In genomic region chr1:105680587-105680986, GRCm38 (mm10) we compare ENCODE assay signal across 9 mouse cellular contexts. TPM values are rescaled to one million over a fixed set of nuclear protein-coding genes. Genes with fewer than 3 reads are reported as not detected.
DNase-seq lines count a peak whose midpoint lies in the region; ATAC-seq and TF ChIP-seq lines count a peak whose summit lies in the region.
"Had no signal": no experiment of that assay in that cellular context is flagged by ENCODE, and none has a peak within 500 bp of the region (broad histone marks: within the 10 kb centered on the region; RNA-seq: fewer than 3 reads in every experiment).

No protein-coding gene starts in this region.

- peaks cover 10% of the 10 kb centered on the region for H3K79me2 ChIP-seq in CH12.LX (replicated peaks; ENCODE audit: control insufficient read depth, extremely low read depth, insufficient read depth, poor library complexity, severe bottlenecking)
- H3K79me2 ChIP-seq in liver, adult 2 months (ENCODE audit: control insufficient read depth, insufficient read depth, low read length), result peaks cover 9% of the 10 kb centered on the region; the same call in 1 of the 2 replicates

- DNase-seq in heart, postnatal 0 days (ENCODE audit: low spot score), result peak; percentile 17
- DNase-seq in heart, postnatal 25 days (ENCODE audit: low spot score), result no peak
- peak; percentile 44 for DNase-seq in CH12.LX (ENCODE audit: extremely low read depth)
- DNase-seq in brain, adult 2 months (ENCODE audit: low read depth, low spot score), result peak; percentile 32
- peak; percentile 47 for DNase-seq in liver, adult 2 months (ENCODE audit: extremely low read depth, low read depth, low spot score)
- DNase-seq in thymus, postnatal 14 days, result peak; percentile 29
- DNase-seq in layer of hippocampus, postnatal 36 days, result no peak
- DNase-seq: liver, embryonic 13.5 days had no signal

- H3K36me3 ChIP-seq in heart, postnatal 0 days (replicated peaks; ENCODE audit: control insufficient read depth, insufficient read depth, low read length), result 0 out of 2 replicates have a peak, but pooled peaks cover 4% of the 10 kb centered on the region
- H3K36me3 ChIP-seq in CH12.LX (replicated peaks in 1 of 2; ENCODE audit: control insufficient read depth in 1 of 2, insufficient read depth in 1 of 2, low read length in 1 of 2), result peaks cover 9 to 37% of the 10 kb centered on the region in 2 experiments
- H3K36me3 ChIP-seq in liver, adult 2 months (ENCODE audit: control insufficient read depth, insufficient read depth, low read length), result peaks cover 5% of the 10 kb centered on the region
- H3K36me3 ChIP-seq in midbrain, embryonic 13.5 days, result no peaks in the 10 kb centered on the region

- TF ChIP-seq CTCF in heart, postnatal 0 days (IDR thresholded peaks at IDR 0.05; ENCODE audit: low read depth), result peak; percentile 50
- TF ChIP-seq CTCF in CH12.LX (conservative IDR thresholded peaks at IDR 0.05 in 1 of 2, IDR thresholded peaks at IDR 0.05 in 1 of 2; ENCODE audit: low read depth in 2 of 2, low read length in 2 of 2), result peak; percentile 43 to 74; a peak in 3 of 4 replicates
- TF ChIP-seq CTCF in liver, adult 2 months (IDR thresholded peaks at IDR 0.05; ENCODE audit: low read depth, low read length), result peak; percentile 68; the same call in 1 of the 2 replicates

- no peak overlapping the region for H3K4me3 ChIP-seq in heart, postnatal 0 days (ENCODE audit: low read depth, low read length)
- H3K4me3 ChIP-seq in CH12.LX (replicated peaks in 1 of 3; ENCODE audit: low read depth in 2 of 3, low read length in 2 of 3, poor library complexity in 1 of 3), result no peak overlapping the region
- no peak overlapping the region for H3K4me3 ChIP-seq in liver, adult 2 months (ENCODE audit: insufficient read depth, low read depth, low read length)
- H3K4me3 ChIP-seq in midbrain, embryonic 13.5 days (replicated peaks), result no peak overlapping the region
- H3K4me3 ChIP-seq: liver, embryonic 13.5 days had no signal

- no peaks in the 10 kb centered on the region for H3K27me3 ChIP-seq in heart, postnatal 0 days (ENCODE audit: control insufficient read depth, insufficient read depth, low read length)
- no peaks in the 10 kb centered on the region for H3K27me3 ChIP-seq in CH12.LX (replicated peaks)
- H3K27me3 ChIP-seq in liver, adult 2 months (ENCODE audit: control insufficient read depth, insufficient read depth, low read length), result no peaks in the 10 kb centered on the region
- H3K27me3 ChIP-seq in midbrain, embryonic 13.5 days, result no peaks in the 10 kb centered on the region
- H3K27me3 ChIP-seq: liver, embryonic 13.5 days had no signal

- intact Hi-C loops in heart, postnatal 25 days (cut with DNase I), result loop anchor here (1.0 kb wide), 1 partner anchor 20 kb away; no protein-coding TSS in a partner anchor

- dilution Hi-C loops in CH12.LX (cut with MboI; ENCODE audit: extremely low pct_ligation_motif_present, extremely low pct_unique_long_range_greater_than_20kb, low sequenced_read_pairs), result no loop called here

- WGBS in heart, postnatal 0 days, result 74% methylated on average over 1 of the region's 1 CpGs
- WGBS in liver, adult 2 months, result 80% methylated on average over 1 of the region's 1 CpGs
- WGBS in midbrain, embryonic 13.5 days, result 94% methylated on average over 1 of the region's 1 CpGs

- H3K4me1 ChIP-seq in heart, postnatal 0 days (ENCODE audit: control insufficient read depth, insufficient read depth), result no peaks in the 10 kb centered on the region
- H3K4me1 ChIP-seq in CH12.LX (ENCODE audit: control insufficient read depth in 1 of 2, insufficient read depth in 2 of 2), result peaks cover 0 to 12% of the 10 kb centered on the region in 2 experiments; a peak in 2 of 4 replicates
- no peaks in the 10 kb centered on the region; the same call in 1 of the 2 replicates for H3K4me1 ChIP-seq in liver, adult 2 months (ENCODE audit: control insufficient read depth, insufficient read depth, low read length)
- H3K4me1 ChIP-seq in midbrain, embryonic 13.5 days (replicated peaks), result no peaks in the 10 kb centered on the region
- H3K4me1 ChIP-seq: liver, embryonic 13.5 days had no signal

- ATAC-seq in heart, postnatal 0 days (ENCODE audit: insufficient read depth, low read depth), result no peak; the same call in 1 of the 2 replicates
- ATAC-seq in midbrain, embryonic 13.5 days, result no peak

- no peak overlapping the region for H3K9ac ChIP-seq in heart, postnatal 0 days (replicated peaks; ENCODE audit: low read depth, low read length)
- H3K9ac ChIP-seq in CH12.LX (ENCODE audit: insufficient read depth, low read depth), result no peak overlapping the region
- H3K9ac ChIP-seq in liver, adult 2 months (ENCODE audit: low read depth, low read length), result no peak overlapping the region
- no peak overlapping the region for H3K9ac ChIP-seq in midbrain, embryonic 13.5 days (replicated peaks)
- H3K9ac ChIP-seq: liver, embryonic 13.5 days had no signal

- TF ChIP-seq EP300 in heart, postnatal 0 days (IDR thresholded peaks at IDR 0.05; ENCODE audit: low read depth), result no peak
- TF ChIP-seq EP300 in CH12.LX (IDR thresholded peaks at IDR 0.05; ENCODE audit: low read length), result no peak

- no peak overlapping the region for H3K4me2 ChIP-seq in heart, postnatal 0 days (ENCODE audit: low read depth, low read length)
- H3K4me2 ChIP-seq in CH12.LX (ENCODE audit: insufficient read depth, low read depth, poor library complexity, severe bottlenecking), result no peak overlapping the region
- no peak overlapping the region for H3K4me2 ChIP-seq in midbrain, embryonic 13.5 days (replicated peaks)
- H3K4me2 ChIP-seq: liver, embryonic 13.5 days had no signal

- H3K27ac ChIP-seq in heart, postnatal 0 days (ENCODE audit: low read depth), result no peak overlapping the region
- H3K27ac ChIP-seq in CH12.LX (ENCODE audit: insufficient read depth, low read depth), result no peak overlapping the region
- no peak overlapping the region for H3K27ac ChIP-seq in liver, adult 2 months (replicated peaks; ENCODE audit: insufficient read depth, low read depth, low read length)
- no peak overlapping the region for H3K27ac ChIP-seq in midbrain, embryonic 13.5 days
- H3K27ac ChIP-seq: liver, embryonic 13.5 days had no signal

- no peaks in the 10 kb centered on the region for H3K9me3 ChIP-seq in heart, postnatal 0 days (replicated peaks; ENCODE audit: control insufficient read depth, low read length)
- H3K9me3 ChIP-seq in CH12.LX (replicated peaks; ENCODE audit: low read length), result no peaks in the 10 kb centered on the region
- H3K9me3 ChIP-seq in midbrain, embryonic 13.5 days, result no peaks in the 10 kb centered on the region
- H3K9me3 ChIP-seq: liver, embryonic 13.5 days had no signal

- peak; percentile 75 for TF ChIP-seq RAD21 in CH12.LX (IDR thresholded peaks at IDR 0.05; ENCODE audit: low read depth, low read length)

- in situ Hi-C loops in CH12.LX (cut with MboI; ENCODE audit: low pct_ligation_motif_present, low pct_unique_long_range_greater_than_20kb, low sequenced_read_pairs), result no loop called here

- TF ChIP-seq POLR2A in CH12.LX (IDR thresholded peaks at IDR 0.05; ENCODE audit: low read depth, low read length), result no peak
- TF ChIP-seq POLR2A in liver, adult 2 months (IDR thresholded peaks at IDR 0.05; ENCODE audit: extremely low read depth, insufficient read depth, low read length), result no peak

TF ChIP-seq in CH12.LX, 34 proteins besides CTCF, POLR2A, EP300 and RAD21:
- TF ChIP-seq ELF1 (IDR thresholded peaks at IDR 0.05; ENCODE audit: low read depth, low read length), result no peak
- TF ChIP-seq SMC3 (IDR thresholded peaks at IDR 0.05; ENCODE audit: low read depth, low read length), result peak; percentile 57

RNA-seq across cellular contexts. Expression of gene Relch, which starts 16.9 kb away (rescaled TPM):
- total RNA-seq in heart, postnatal 0 days (2014; rRNA removed; ENCODE audit: low replicate concordance), result 23.9 and 25.4 TPM in 2 replicates
- polyA plus RNA-seq in heart, postnatal 0 days (2015; fragmentation: Nextera tagmentation; extraction: Ambion mirVana), result 11.0 and 12.2 TPM in 2 replicates
- 10 to 100 TPM; 19.2 to 23.1 TPM for total RNA-seq in heart, postnatal 25 days (2021)
- total RNA-seq in CH12.LX (2012; rRNA removed) (23.1 and 25.3 TPM in 2 replicates), CH12.LX (2014; rRNA removed) (25.9 and 28.5 TPM in 2 replicates)
- 23.5 and 24.3 TPM in 2 replicates for polyA plus RNA-seq in CH12.LX (2012; ENCODE audit: insufficient read length, low read depth)
- 19.4 and 23.5 TPM in 2 replicates for total RNA-seq in liver, adult 2 months (2014; rRNA removed)
- polyA plus RNA-seq in liver, adult 2 months (2012; rRNA removed), result 15.1 and 15.5 TPM in 2 replicates
- total RNA-seq in layer of hippocampus, postnatal 36 days (2021), result 100 to 1,000 TPM; 102 to 115 TPM
- polyA plus RNA-seq in midbrain, embryonic 13.5 days (2015; fragmentation: Nextera tagmentation; extraction: Ambion mirVana), result 40.8 and 42.8 TPM in 2 replicates

RNA-seq across cellular contexts. Expression of gene Pign, which starts 17.1 kb away (rescaled TPM):
- 14.7 and 66.4 TPM in 2 replicates for total RNA-seq in heart, postnatal 0 days (2014; rRNA removed; ENCODE audit: low replicate concordance)
- 5.1 and 5.7 TPM in 2 replicates for polyA plus RNA-seq in heart, postnatal 0 days (2015; fragmentation: Nextera tagmentation; extraction: Ambion mirVana)
- 10 to 100 TPM; 13.8 to 14.8 TPM for total RNA-seq in heart, postnatal 25 days (2021)
- total RNA-seq in CH12.LX (2012; rRNA removed) (39.9 and 59.9 TPM in 2 replicates), CH12.LX (2014; rRNA removed) (30.4 and 31.9 TPM in 2 replicates)
- 17.9 and 23.9 TPM in 2 replicates for polyA plus RNA-seq in CH12.LX (2012; ENCODE audit: insufficient read length, low read depth)
- 32.5 and 38.4 TPM in 2 replicates for total RNA-seq in liver, adult 2 months (2014; rRNA removed)
- polyA plus RNA-seq in liver, adult 2 months (2012; rRNA removed), result 7.2 and 11.2 TPM in 2 replicates
- total RNA-seq in layer of hippocampus, postnatal 36 days (2021), result 10 to 100 TPM; 17.9 to 21.9 TPM
- polyA plus RNA-seq in midbrain, embryonic 13.5 days (2015; fragmentation: Nextera tagmentation; extraction: Ambion mirVana), result 12.1 and 13.1 TPM in 2 replicates

Comparison
In these comparisons a context has a peak if more than half of its experiments do, and no peak if none do; other contexts are left out.
1. DNase-seq: peak in heart, postnatal 0 days (single experiment), CH12.LX (single experiment), brain, adult 2 months (single experiment), liver, adult 2 months (single experiment) and thymus, postnatal 14 days (single experiment); none in heart, postnatal 25 days (single experiment) and layer of hippocampus, postnatal 36 days (0 of 2).
2. Peak in every context shown above with its lines, with median percentiles within 50 percentile points of each other: CTCF ChIP-seq.